Mouse (Mus musculus) kidney, embryonic 14.5 days (tissue): ENCODE measurements around the gene Btbd17. TPM values are rescaled to one million over a fixed set of nuclear protein-coding genes. Genes with fewer than 3 reads are reported as not detected.

Experiments
- ATAC-seq: fragments of 200-750 bp; cut with Nextera tagmentation; 2 replicates; pipeline ENCODE4 v1.8.0; 2017; ENCODE audit warnings: moderate number of reproducible peaks, mild to moderate bottlenecking, moderate TSS enrichment, moderate library complexity; ENCODE audit not compliant: low FRiP score, low TSS enrichment
- H3K27ac ChIP-seq: fragments of 300-500 bp; sonication (generic); 2 replicates; pipeline ENCODE4 v1.5.1; 2014; ENCODE audit warnings: low read depth, mild to moderate bottlenecking, low read length, moderate library complexity, mixed read lengths
- H3K27me3 ChIP-seq: fragments of 300-500 bp; sonication (generic); 2 replicates; pipeline ENCODE4 v1.6.1; 2014; ENCODE audit warnings: mild to moderate bottlenecking, low read length; ENCODE audit not compliant: control insufficient read depth, insufficient read depth
- H3K36me3 ChIP-seq: fragments of 300-500 bp; sonication (generic); 2 replicates; pipeline ENCODE4 v1.6.1; 2014; ENCODE audit warnings: low read length, mixed read lengths; ENCODE audit not compliant: control insufficient read depth, insufficient read depth
- H3K4me1 ChIP-seq: fragments of 300-500 bp; sonication (generic); 2 replicates; pipeline ENCODE4 v1.6.1; 2014; ENCODE audit warnings: low read length, mixed read lengths; ENCODE audit not compliant: control insufficient read depth, insufficient read depth
- H3K4me2 ChIP-seq: fragments of 300-500 bp; sonication (generic); replicated peaks from 2 replicates; pipeline ENCODE4 v1.6.1; 2014; ENCODE audit warnings: low read depth, mild to moderate bottlenecking, low read length
- H3K4me3 ChIP-seq: fragments of 300-500 bp; sonication (generic); 2 replicates; pipeline ENCODE4 v1.5.1; 2014; ENCODE audit warnings: mild to moderate bottlenecking, low read length
- H3K9ac ChIP-seq: fragments of 300-500 bp; sonication (generic); 2 replicates; pipeline ENCODE4 v1.6.1; 2014; ENCODE audit warnings: low read depth, mild to moderate bottlenecking, low read length, moderate library complexity
- H3K9me3 ChIP-seq: fragments of 300-500 bp; sonication (generic); 2 replicates; pipeline ENCODE4 v1.6.1; 2016; ENCODE audit warnings: low read length; ENCODE audit not compliant: control insufficient read depth
- WGBS: fragments of 180-500 bp; shearing (Covaris S2); extraction: QIAGEN DNeasy Blood & Tissue Kit; methylation state at CpG from one replicate; pipeline ENCODE4 v1.1.7; 2014; 5-methylcytosine and 5-hydroxymethylcytosine counted together
- polyA plus RNA-seq: library from polyadenylated mRNA; unstranded; fragments of >200 nt; fragmentation: Nextera tagmentation; extraction: Ambion mirVana; gene quantifications from 2 replicates; pipeline ENCODE4 v1.2.1, GENCODE M21; 2014

Btbd17 gene
- polyA plus RNA-seq, 1 experiment from 2014 or later, result 1.6 TPM

- Histone ChIP-seq H3K9me3 (no peaks in the 10 kb centered on the region), H3K4me1 (no peaks in the 10 kb centered on the region), H3K27ac (no peak within 1 kb of the TSS), H3K4me2 (peak within 1 kb of the TSS; percentile 88), H3K36me3 (no peaks in the 10 kb centered on the region), H3K27me3 (peaks cover 10% of the 10 kb centered on the region), H3K9ac (peak within 1 kb of the TSS; percentile 32), H3K4me3 (peak within 1 kb of the TSS; percentile 52)
- ATAC-seq, result peak; percentile 79
- 2% methylated on average over 50 of the region's 51 CpGs for WGBS
Observed at GRCm38 (mm10) chr11:114764820-114765818, 30.6 kb downstream of the Btbd17 start, which contains the start of gene Kif19a. Gene Kif19a (plus strand): TSS chr11:114765388.

GRCm38 (mm10) chr11:114747564-114748138, 48.1 kb downstream of the Btbd17 start:
- no peak overlapping the region for H3K4me2 ChIP-seq
- no peak overlapping the region for H3K27ac ChIP-seq
- 56% methylated on average over 12 of the region's 12 CpGs for WGBS
- no peaks in the 10 kb centered on the region for H3K27me3 ChIP-seq
- H3K9ac ChIP-seq, result no peak overlapping the region
- H3K36me3 ChIP-seq, result no peaks in the 10 kb centered on the region
- no peak overlapping the region for H3K4me3 ChIP-seq
- H3K9me3 ChIP-seq, result no peaks in the 10 kb centered on the region
- no peaks in the 10 kb centered on the region for H3K4me1 ChIP-seq
- no peak for ATAC-seq

DNA sequence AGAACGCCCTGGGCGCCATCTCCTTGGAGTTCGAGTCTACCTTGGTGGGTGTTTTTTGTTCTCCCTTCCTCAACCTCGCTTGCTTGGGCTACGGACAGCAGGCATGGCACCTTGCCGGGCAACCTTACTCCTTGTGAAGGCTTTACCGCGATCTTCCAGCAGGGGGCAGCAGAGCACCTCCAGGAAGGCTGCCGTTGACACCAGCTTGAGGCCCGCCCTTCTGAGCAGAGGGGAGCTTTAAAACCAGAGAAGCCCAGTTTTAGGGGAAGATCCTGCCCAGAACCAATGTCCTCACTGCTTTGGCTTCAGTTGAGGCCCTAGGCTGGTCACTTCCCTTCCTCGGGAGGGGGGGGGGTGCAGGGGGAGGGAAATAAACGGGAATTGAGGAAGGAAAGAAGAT, 50.6 kb downstream of the Btbd17 start:
- Histone ChIP-seq H3K4me1 (peaks cover 9% of the 10 kb centered on the region; the same call in 1 of the 2 replicates), H3K27ac (no peak overlapping the region), H3K27me3 (no peaks in the 10 kb centered on the region), H3K4me2 (no peak overlapping the region; the same call in 1 of the 2 replicates), H3K4me3 (no peak overlapping the region), H3K9ac (no peak overlapping the region), H3K9me3 (no peaks in the 10 kb centered on the region), H3K36me3 (no peaks in the 10 kb centered on the region)
- 1% methylated on average over 12 of the region's 12 CpGs for WGBS
- ATAC-seq, result peak; percentile 76

GRCm38 (mm10) chr11:114741451-114741850, 54.3 kb downstream of the Btbd17 start:
- Histone ChIP-seq H3K4me1 (peaks cover 20% of the 10 kb centered on the region), H3K9ac (no peak overlapping the region), H3K27ac (no peak overlapping the region), H3K4me2 (no peak overlapping the region), H3K4me3 (no peak overlapping the region), H3K36me3 (no peaks in the 10 kb centered on the region), H3K27me3 (no peaks in the 10 kb centered on the region), H3K9me3 (no peaks in the 10 kb centered on the region)
- WGBS, result 31% methylated on average over 6 of the region's 6 CpGs
- no peak for ATAC-seq

Other genes starting within 250 kb of the Btbd17 start
- gene Rpl38, start 127.4 kb downstream of the Btbd17 start, polyA plus RNA-seq, result 1,061 and 1,397 TPM in 2 replicates
- gene Ttyh2, start 120.5 kb downstream of the Btbd17 start, polyA plus RNA-seq, result 9.1 and 10.4 TPM in 2 replicates
- gene Dnaic2, start 68.5 kb downstream of the Btbd17 start, polyA plus RNA-seq, result 0.28 and 0.36 TPM in 2 replicates
- gene Kif19a, start 30.6 kb downstream of the Btbd17 start, polyA plus RNA-seq, result 0.14 and 0.21 TPM in 2 replicates
- 0.19 TPM in 1 of 2 replicates, not detected in the other for gene Gpr142, start 3.0 kb upstream of the Btbd17 start, polyA plus RNA-seq
- 49.9 and 105 TPM in 2 replicates for gene Gprc5c, start 55.2 kb upstream of the Btbd17 start, polyA plus RNA-seq
- gene Cd300a, start 94.1 kb upstream of the Btbd17 start, polyA plus RNA-seq, result 0.91 and 1.2 TPM in 2 replicates
- 0.21 and 0.49 TPM in 2 replicates for gene Cd300lb, start 138.4 kb upstream of the Btbd17 start, polyA plus RNA-seq
- gene Cd300c, start 173.2 kb upstream of the Btbd17 start, polyA plus RNA-seq, result not detected in 2 replicates
- 0.21 and 0.32 TPM in 2 replicates for gene Cd300ld, start 194.0 kb upstream of the Btbd17 start, polyA plus RNA-seq
- gene Cd300c2, start 205.9 kb upstream of the Btbd17 start, polyA plus RNA-seq, result 1.2 and 1.3 TPM in 2 replicates
- gene Cd300ld2, start 220.2 kb upstream of the Btbd17 start, polyA plus RNA-seq, result not detected in 2 replicates
- not detected in 2 replicates for gene Cd300ld4, start 231.1 kb upstream of the Btbd17 start, polyA plus RNA-seq
- gene Cd300ld5, start 241.8 kb upstream of the Btbd17 start, polyA plus RNA-seq, result not detected in 2 replicates